Mouse (Mus musculus): ENCODE measurements around the gene Rimklb.
"Not testable (repeated sequence)": the region's sequence is repeated elsewhere in the genome, so short reads cannot be mapped to it uniquely, and the experiment has no call there.

The Rimklb gene

GRCm38 (mm10) chr6:122495082-122495881, 3.3 kb downstream of the Rimklb start:
- DNase-seq (ENCODE audit: low spot score): peak; percentile 47

GRCm38 (mm10) chr6:122493799-122494472, 4.6 kb downstream of the Rimklb start:
- no peak for DNase-seq (ENCODE audit: low spot score)

- no peak for DNase-seq (ENCODE audit: low spot score)
Measured at GRCm38 (mm10) chr6:122492479-122492878, 6.1 kb downstream of the Rimklb start.

- peak; percentile 92 for DNase-seq (ENCODE audit: low spot score)
Measured at GRCm38 (mm10) chr6:122491557-122491956, 7.0 kb downstream of the Rimklb start.

GRCm38 (mm10) chr6:122490929-122491512, 7.5 kb downstream of the Rimklb start:
- no peak for DNase-seq (ENCODE audit: low spot score)

GRCm38 (mm10) chr6:122486297-122487117, 12.1 kb downstream of the Rimklb start:
- peak; percentile 77 for DNase-seq (ENCODE audit: low spot score)

- peak; percentile 16 for DNase-seq (ENCODE audit: low spot score)
Measured at GRCm38 (mm10) chr6:122485401-122486296, 12.9 kb downstream of the Rimklb start.

- no peak for DNase-seq (ENCODE audit: low spot score)
Measured at GRCm38 (mm10) chr6:122478062-122478461, 20.5 kb downstream of the Rimklb start.

- not testable (repeated sequence) for DNase-seq (ENCODE audit: low spot score)
Measured at GRCm38 (mm10) chr6:122471461-122471860, 27.1 kb downstream of the Rimklb start.

GRCm38 (mm10) chr6:122470240-122470639, 28.3 kb downstream of the Rimklb start:
- no peak for DNase-seq (ENCODE audit: low spot score)

GRCm38 (mm10) chr6:122469030-122469640, 29.4 kb downstream of the Rimklb start:
- no peak for DNase-seq (ENCODE audit: low spot score)

- no peak for DNase-seq (ENCODE audit: low spot score)
Measured at GRCm38 (mm10) chr6:122466092-122466713, 32.4 kb downstream of the Rimklb start.

GRCm38 (mm10) chr6:122458946-122459693, 39.4 kb downstream of the Rimklb start:
- DNase-seq (ENCODE audit: low spot score): no peak

- DNase-seq (ENCODE audit: low spot score): no peak
Measured at GRCm38 (mm10) chr6:122447848-122448247, 50.7 kb downstream of the Rimklb start.

- no peak for DNase-seq (ENCODE audit: low spot score)
Measured at GRCm38 (mm10) chr6:122445215-122445614, 53.3 kb downstream of the Rimklb start.

GRCm38 (mm10) chr6:122440632-122441226, 57.8 kb downstream of the Rimklb start:
- DNase-seq (ENCODE audit: low spot score): no peak

GRCm38 (mm10) chr6:122439249-122439648, 59.3 kb downstream of the Rimklb start:
- DNase-seq (ENCODE audit: low spot score): no peak

- DNase-seq (ENCODE audit: low spot score): no peak
Measured at GRCm38 (mm10) chr6:122435270-122435669, 63.3 kb downstream of the Rimklb start.

- DNase-seq (ENCODE audit: low spot score): no peak
Measured at GRCm38 (mm10) chr6:122427456-122427855, 71.1 kb downstream of the Rimklb start.

Data from yolk sac, embryonic 10.5 days (tissue).